Mouse (Mus musculus): ENCODE measurements around the gene Mrps22. TPM values are rescaled to one million over a fixed set of nuclear protein-coding genes. Genes with fewer than 3 reads are reported as not detected.

Gene Mrps22
- polyA plus RNA-seq (2014; fragmentation: Illumina TruSeq; extraction: RNeasy Lipid Tissue Mini Kit (QIAGEN cat#74804); ENCODE audit: low read depth, low replicate concordance), result 129 TPM

DNA sequence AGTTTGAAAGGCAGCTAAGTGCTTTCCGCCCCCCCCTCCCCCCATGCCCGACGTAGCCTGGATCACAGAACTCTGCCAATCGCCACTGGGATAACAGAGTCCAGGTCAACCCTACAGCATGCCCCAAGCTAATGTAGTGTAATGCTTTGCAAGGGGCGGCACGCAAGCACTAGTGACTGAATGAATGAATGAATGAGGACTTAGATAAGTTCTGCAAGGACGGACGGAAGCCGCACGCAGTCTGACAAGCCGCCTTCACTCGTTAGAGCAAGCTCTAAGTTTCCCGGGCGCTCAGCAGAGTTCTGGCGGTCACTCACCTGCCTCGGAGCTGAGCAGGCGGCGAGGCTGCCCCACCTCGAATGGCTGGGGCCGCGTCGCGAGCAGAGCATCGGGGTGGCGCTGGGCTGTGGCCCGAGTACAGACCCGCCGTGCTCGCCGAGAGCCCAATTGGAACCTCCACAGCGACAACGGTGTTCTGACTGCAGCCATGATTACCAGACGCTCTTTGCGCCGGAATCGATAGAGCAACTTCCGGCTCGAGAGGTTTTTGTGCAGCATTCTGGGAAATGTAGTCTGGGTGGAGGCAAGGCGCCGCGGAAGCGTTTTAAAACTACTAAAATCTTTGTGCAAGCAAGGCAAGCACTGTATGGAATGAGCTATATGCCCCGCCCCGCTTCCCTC is at the start of gene Mrps22:
TSS of gene Mrps22 (minus strand) at position 505 of the 681 bp plus-strand sequence.

GRCm38 (mm10) chr9:98563137-98564126 is 38.0 kb downstream of the Mrps22 start, which contains the start of gene Copb2:
Gene Copb2, plus strand, starts transcription at chr9:98563721.

Other genes with a start within 250 kb of the Mrps22 start
- 0.41 TPM for gene Rbp1, start 178.7 kb downstream of the Mrps22 start, polyA plus RNA-seq (2014; fragmentation: Illumina TruSeq; extraction: RNeasy Lipid Tissue Mini Kit (QIAGEN cat#74804); ENCODE audit: low read depth, low replicate concordance)
- gene Rbp2, start 115.5 kb downstream of the Mrps22 start, polyA plus RNA-seq (2014; fragmentation: Illumina TruSeq; extraction: RNeasy Lipid Tissue Mini Kit (QIAGEN cat#74804); ENCODE audit: low read depth, low replicate concordance), result not detected
- 344 TPM for gene Copb2, start 37.9 kb downstream of the Mrps22 start, polyA plus RNA-seq (2014; fragmentation: Illumina TruSeq; extraction: RNeasy Lipid Tissue Mini Kit (QIAGEN cat#74804); ENCODE audit: low read depth, low replicate concordance)
- gene Prr23a1, start 240.8 kb upstream of the Mrps22 start, polyA plus RNA-seq (2014; fragmentation: Illumina TruSeq; extraction: RNeasy Lipid Tissue Mini Kit (QIAGEN cat#74804); ENCODE audit: low read depth, low replicate concordance), result not detected